Mouse (Mus musculus) liver, embryonic 11.5 days (tissue): ENCODE measurements at regions not wholly inside any gene's neighbourhood (a gene's known extent, or its start where the extent isn't known, plus 50 kb on each side); places are given as distances from the start of the nearest gene placed in this dataset.

Experiments used
- ATAC-seq: fragments of 200-750 bp; cut with Nextera tagmentation; replicated peaks from 2 replicates; pipeline ENCODE4 v1.8.0; 2017; ENCODE audit warnings: moderate number of reproducible peaks, mild to moderate bottlenecking, moderate TSS enrichment, moderate library complexity; ENCODE audit not compliant: low FRiP score
- DNase-seq: peaks from one replicate; pipeline ENCODE4 v3.0.0-alpha.2; 2017; ENCODE audit warnings: low spot score
- H3K27ac ChIP-seq: fragments of 300-500 bp; sonication (generic); 2 replicates; pipeline ENCODE4 v1.5.1; 2014; ENCODE audit warnings: mild to moderate bottlenecking, low read depth, low read length, control low read depth
- H3K27me3 ChIP-seq: fragments of 300-500 bp; sonication (generic); replicated peaks from 2 replicates; pipeline ENCODE4 v1.6.1; 2014; ENCODE audit warnings: low read length, mixed read lengths; ENCODE audit not compliant: control insufficient read depth, insufficient read depth
- H3K36me3 ChIP-seq: fragments of 300-500 bp; sonication (generic); 2 replicates; pipeline ENCODE4 v1.6.1; 2014; ENCODE audit warnings: mild to moderate bottlenecking, low read length, moderate library complexity, mixed read lengths; ENCODE audit not compliant: control insufficient read depth, insufficient read depth
- H3K4me1 ChIP-seq: fragments of 300-500 bp; sonication (generic); replicated peaks from 2 replicates; pipeline ENCODE4 v1.6.1; 2014; ENCODE audit warnings: low read length, mixed read lengths; ENCODE audit not compliant: control insufficient read depth, insufficient read depth
- H3K4me2 ChIP-seq: fragments of 300-500 bp; sonication (generic); 2 replicates; pipeline ENCODE4 v1.6.1; 2014; ENCODE audit warnings: mild to moderate bottlenecking, control low read depth, moderate library complexity
- H3K4me3 ChIP-seq: fragments of 300-500 bp; sonication (generic); 2 replicates; pipeline ENCODE4 v1.5.1; 2014; ENCODE audit warnings: low read depth, low read length, control low read depth
- H3K9ac ChIP-seq: fragments of 300-500 bp; sonication (generic); 2 replicates; pipeline ENCODE4 v1.6.1; 2014; ENCODE audit warnings: low read depth, low read length, control low read depth
- H3K9me3 ChIP-seq: fragments of 300-500 bp; sonication (generic); 2 replicates; pipeline ENCODE4 v1.6.1; 2016; ENCODE audit warnings: low read length, inconsistent platforms, mixed read lengths; ENCODE audit not compliant: control insufficient read depth
- WGBS: fragments of 180-500 bp; shearing (Covaris S2); extraction: QIAGEN DNeasy Blood & Tissue Kit; methylation state at CpG from one replicate; pipeline ENCODE4 v1.1.7; 2014; 5-methylcytosine and 5-hydroxymethylcytosine counted together

DNA sequence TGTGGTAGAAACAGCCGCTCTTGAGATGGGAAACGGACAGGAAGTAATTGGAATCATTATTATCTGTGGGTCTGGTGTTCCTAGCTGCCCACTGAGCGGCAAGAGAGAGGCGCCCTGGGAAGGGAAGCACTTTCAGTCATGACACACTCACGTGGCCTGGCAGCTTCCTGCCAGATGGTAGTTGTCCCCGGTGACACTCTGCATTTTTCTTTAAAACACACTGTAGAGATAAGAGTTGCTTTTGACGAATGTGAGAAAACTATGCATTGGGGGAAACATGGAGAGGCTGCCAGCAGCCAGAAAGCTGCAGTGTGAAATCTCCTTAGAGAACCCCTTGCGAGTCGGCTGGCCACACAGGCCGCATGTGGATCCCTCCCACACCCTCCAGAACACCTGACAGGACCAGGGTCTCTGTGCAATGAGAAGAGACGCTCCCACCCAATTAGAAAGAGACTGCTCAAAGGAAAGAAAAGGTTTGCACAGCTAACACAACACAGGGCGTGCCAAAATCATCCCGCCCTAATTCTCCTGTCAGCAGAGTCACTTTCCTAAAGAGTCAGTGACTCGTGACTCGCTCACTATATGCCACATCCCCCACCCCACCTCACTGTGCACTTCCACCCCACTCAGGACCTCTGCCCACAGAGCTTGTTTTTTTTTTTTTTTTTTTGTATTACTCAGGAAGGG is 194.0 kb upstream of the Map3k1 start:
- ATAC-seq: peak; percentile 46; the same call in 1 of the 2 replicates
- no peak overlapping the region for H3K9ac ChIP-seq
- H3K4me2 ChIP-seq: no peak overlapping the region
- no peaks in the 10 kb centered on the region for H3K36me3 ChIP-seq
- no peaks in the 10 kb centered on the region for H3K27me3 ChIP-seq
- DNase-seq: no peak
- peaks cover 15% of the 10 kb centered on the region for H3K4me1 ChIP-seq
- WGBS: 37% methylated on average over 15 of the region's 15 CpGs
- no peak overlapping the region for H3K4me3 ChIP-seq
- no peaks in the 10 kb centered on the region for H3K9me3 ChIP-seq
- H3K27ac ChIP-seq: peak overlapping the region; percentile 50; the same call in 1 of the 2 replicates

DNA sequence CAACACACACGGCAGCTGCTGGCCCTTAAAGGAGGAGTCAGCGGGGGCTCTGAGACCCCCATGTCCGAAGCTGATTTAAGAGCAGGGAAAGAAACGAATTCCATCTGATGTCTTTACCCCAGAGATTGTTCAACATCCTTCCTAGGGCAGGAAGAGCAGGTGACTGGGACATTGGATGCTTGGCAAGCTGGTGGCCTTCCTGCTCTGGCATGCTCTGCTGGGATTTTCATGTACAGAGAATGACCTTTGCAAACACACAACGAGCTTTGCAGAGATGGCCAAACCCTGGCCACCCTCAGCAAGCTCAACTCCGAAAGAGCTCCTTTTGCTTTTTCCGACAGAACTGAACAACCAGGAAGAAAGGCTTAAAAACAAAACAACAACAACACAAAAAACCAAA is 194.7 kb upstream of the Map3k1 start:
- Histone ChIP-seq H3K4me1 (peaks cover 15% of the 10 kb centered on the region), H3K27ac (no peak overlapping the region), H3K27me3 (no peaks in the 10 kb centered on the region), H3K4me3 (no peak overlapping the region), H3K9ac (no peak overlapping the region), H3K9me3 (no peaks in the 10 kb centered on the region), H3K36me3 (no peaks in the 10 kb centered on the region), H3K4me2 (no peak overlapping the region)
- DNase-seq (no peak), ATAC-seq (no peak)
- WGBS: 81% methylated on average over 7 of the region's 7 CpGs

DNA sequence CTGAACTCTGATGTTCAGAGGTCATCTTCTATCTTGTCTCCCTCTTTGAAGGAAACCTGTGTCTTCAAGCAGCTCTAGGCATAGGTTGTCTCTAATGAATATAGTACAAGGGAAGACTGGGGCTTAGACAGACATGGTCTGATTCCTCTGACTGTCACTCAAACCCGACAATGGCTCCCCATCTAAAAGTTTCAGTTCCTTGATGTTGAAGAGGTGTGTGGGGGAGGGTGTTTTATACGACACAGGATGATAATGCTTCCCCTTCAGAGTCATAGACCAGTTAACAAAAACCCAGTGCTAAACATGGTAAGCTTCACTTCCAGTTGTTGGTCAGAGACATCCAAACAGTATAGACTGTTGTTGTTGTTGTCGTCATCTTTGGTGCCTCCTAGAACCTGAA is 195.3 kb upstream of the Map3k1 start:
- 86% methylated on average over 3 of the region's 3 CpGs for WGBS
- no peak for DNase-seq
- H3K36me3 ChIP-seq: no peaks in the 10 kb centered on the region
- H3K4me1 ChIP-seq: peaks cover 15% of the 10 kb centered on the region
- H3K4me3 ChIP-seq: no peak overlapping the region
- no peak overlapping the region for H3K4me2 ChIP-seq
- no peak overlapping the region for H3K27ac ChIP-seq
- no peak overlapping the region for H3K9ac ChIP-seq
- no peak for ATAC-seq
- no peaks in the 10 kb centered on the region for H3K27me3 ChIP-seq
- no peaks in the 10 kb centered on the region for H3K9me3 ChIP-seq

DNA sequence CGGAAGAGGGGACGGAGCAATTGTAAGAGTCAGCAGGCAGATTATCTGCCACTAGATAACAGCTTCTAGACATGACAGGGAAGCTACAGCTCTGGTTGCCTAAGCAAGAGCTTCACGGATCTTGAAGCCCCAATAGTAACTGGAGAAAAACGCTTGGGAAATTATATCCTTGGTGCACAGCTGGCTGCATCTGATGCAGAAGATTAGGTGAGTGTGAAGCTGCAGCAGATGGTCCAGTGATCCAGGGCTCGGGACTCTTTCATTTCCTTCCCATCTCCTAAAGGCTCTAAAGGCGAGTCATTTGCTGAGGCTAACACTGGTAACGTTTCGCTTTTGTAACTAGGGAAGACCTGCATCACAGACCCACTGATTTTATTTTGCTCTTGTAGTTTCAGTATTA is 196.6 kb upstream of the Map3k1 start:
- ATAC-seq: no peak
- 73% methylated on average over 8 of the region's 8 CpGs for whole genome bisulfite sequencing
- Histone ChIP-seq H3K36me3 (no peaks in the 10 kb centered on the region), H3K27ac (no peak overlapping the region), H3K9ac (no peak overlapping the region), H3K4me3 (no peak overlapping the region), H3K9me3 (no peaks in the 10 kb centered on the region), H3K4me1 (peaks cover 15% of the 10 kb centered on the region), H3K27me3 (no peaks in the 10 kb centered on the region), H3K4me2 (no peak overlapping the region)
- no peak for DNase-seq

DNA sequence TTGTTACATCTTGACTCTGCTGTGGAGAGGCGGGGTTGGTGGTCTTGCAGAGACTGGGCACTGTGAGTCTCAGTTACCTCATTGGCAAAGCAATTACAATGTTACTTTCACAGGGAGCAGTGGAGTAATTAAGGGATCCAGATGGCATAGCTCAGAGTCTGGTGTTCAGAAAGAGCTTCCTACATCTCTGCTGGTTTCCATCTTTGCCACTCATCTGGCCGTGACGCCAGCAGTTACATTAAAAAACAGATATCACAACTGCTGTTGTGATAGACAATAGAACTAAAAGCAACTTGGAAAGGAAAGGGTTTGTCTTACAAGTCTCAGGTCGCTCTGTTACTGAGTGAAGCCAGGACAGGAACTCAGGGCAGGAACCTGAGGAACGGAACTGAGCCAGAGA is 200.0 kb upstream of the Map3k1 start:
- H3K9ac ChIP-seq: no peak overlapping the region
- no peaks in the 10 kb centered on the region for H3K27me3 ChIP-seq
- H3K4me2 ChIP-seq: no peak overlapping the region
- H3K27ac ChIP-seq: no peak overlapping the region
- ATAC-seq: no peak
- no peaks in the 10 kb centered on the region for H3K9me3 ChIP-seq
- no peak overlapping the region for H3K4me3 ChIP-seq
- no peaks in the 10 kb centered on the region for H3K4me1 ChIP-seq
- 86% methylated on average over 5 of the region's 5 CpGs for WGBS
- DNase-seq: no peak
- no peaks in the 10 kb centered on the region for H3K36me3 ChIP-seq

DNA sequence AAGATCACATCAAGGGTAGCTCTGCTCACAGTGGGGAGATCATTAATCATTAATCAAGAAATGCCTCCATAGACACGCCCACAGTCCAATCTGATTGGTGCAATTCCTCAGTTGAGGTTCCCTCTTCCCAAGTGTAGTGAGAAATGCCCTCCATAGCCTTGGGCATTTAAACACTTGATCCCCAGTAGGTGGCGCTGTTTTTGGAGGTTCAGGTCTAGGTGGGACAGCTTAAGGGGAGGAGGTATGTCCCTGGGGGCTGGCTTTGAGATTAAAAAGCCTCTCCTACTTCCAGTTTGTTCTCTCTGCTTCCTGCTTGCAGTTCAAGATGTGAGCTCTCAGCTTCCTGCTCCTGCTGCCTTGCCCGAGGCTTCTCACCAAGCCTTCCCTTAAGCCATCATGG is 200.5 kb upstream of the Map3k1 start:
- H3K4me1 ChIP-seq: no peaks in the 10 kb centered on the region
- no peaks in the 10 kb centered on the region for H3K27me3 ChIP-seq
- no peak overlapping the region for H3K4me2 ChIP-seq
- WGBS: 76% methylated on average over 3 of the region's 3 CpGs
- no peaks in the 10 kb centered on the region for H3K9me3 ChIP-seq
- DNase-seq: no peak
- H3K4me3 ChIP-seq: no peak overlapping the region
- H3K27ac ChIP-seq: no peak overlapping the region
- H3K9ac ChIP-seq: no peak overlapping the region
- H3K36me3 ChIP-seq: no peaks in the 10 kb centered on the region
- ATAC-seq: no peak

DNA sequence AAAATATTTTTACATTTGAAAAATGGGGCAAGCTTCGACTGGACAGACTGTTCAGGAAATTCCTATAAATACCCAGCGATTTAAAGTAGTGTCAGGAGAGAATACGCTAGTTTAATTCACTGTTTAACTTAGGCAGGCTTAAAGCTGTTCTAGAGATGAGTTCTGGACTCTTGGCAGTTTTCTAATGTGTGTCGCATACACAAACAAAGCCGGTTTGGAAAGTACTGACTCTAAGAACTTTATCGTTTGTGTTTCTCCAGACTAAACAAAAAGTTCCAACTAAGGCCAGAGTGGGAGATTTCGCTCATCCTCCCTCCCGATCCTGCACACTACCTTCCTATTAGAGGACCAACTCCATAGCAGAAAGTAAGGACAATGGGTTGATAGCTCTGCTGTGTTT is 201.7 kb upstream of the Map3k1 start:
- Histone ChIP-seq H3K9me3 (no peaks in the 10 kb centered on the region), H3K4me1 (no peaks in the 10 kb centered on the region), H3K27ac (no peak overlapping the region), H3K27me3 (no peaks in the 10 kb centered on the region), H3K4me2 (no peak overlapping the region), H3K36me3 (no peaks in the 10 kb centered on the region), H3K4me3 (no peak overlapping the region), H3K9ac (no peak overlapping the region)
- DNase-seq (no peak), ATAC-seq (no peak)
- 75% methylated on average over 8 of the region's 8 CpGs for WGBS

DNA sequence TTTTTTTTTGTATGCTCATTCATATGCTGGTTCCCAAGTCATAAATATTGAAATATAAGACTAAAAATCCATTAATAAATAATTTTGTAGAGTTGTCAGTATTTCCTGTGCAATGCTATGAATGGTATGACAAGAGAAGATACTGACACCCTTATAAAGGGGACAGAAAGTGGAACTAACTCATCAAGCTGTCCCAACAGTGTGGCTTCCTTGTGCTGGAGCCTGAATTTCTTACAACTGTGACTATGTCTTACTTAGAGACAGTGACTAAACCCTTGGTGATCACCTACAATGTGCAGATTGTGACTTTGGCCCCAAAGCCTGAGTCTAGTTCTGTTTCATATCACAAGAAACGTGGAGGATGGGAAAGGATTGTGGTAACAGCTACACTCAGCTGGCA is 203.8 kb upstream of the Map3k1 start:
- H3K4me2 ChIP-seq: no peak overlapping the region
- DNase-seq (no peak), ATAC-seq (no peak)
- H3K27me3 ChIP-seq: no peaks in the 10 kb centered on the region
- H3K4me1 ChIP-seq: peaks cover 7% of the 10 kb centered on the region
- no peak overlapping the region for H3K9ac ChIP-seq
- H3K9me3 ChIP-seq: no peaks in the 10 kb centered on the region
- no peaks in the 10 kb centered on the region for H3K36me3 ChIP-seq
- H3K27ac ChIP-seq: no peak overlapping the region
- no peak overlapping the region for H3K4me3 ChIP-seq
- WGBS: 44% methylated on average over 1 of the region's 1 CpGs

DNA sequence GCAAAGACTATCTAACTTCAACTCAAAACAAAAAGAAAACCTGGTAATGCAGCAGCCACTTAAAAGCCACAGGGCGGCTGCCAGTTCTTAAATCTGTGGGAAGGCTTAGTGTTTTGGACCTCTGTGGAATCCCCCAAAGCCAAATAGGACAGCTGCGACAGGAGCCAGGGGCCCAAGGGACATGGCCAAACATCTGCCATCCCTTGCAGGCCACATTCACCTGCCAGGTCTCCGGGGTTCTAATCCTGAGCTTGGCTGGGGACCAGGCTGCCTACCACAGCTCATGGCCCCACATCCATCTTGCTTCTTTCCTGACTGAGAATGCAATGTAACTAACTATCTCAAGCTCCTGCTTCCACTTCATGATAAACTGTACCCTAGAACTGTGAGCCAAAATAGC is 206.3 kb upstream of the Map3k1 start:
- H3K27ac ChIP-seq: no peak overlapping the region
- H3K27me3 ChIP-seq: no peaks in the 10 kb centered on the region
- 92% methylated on average over 3 of the region's 3 CpGs for WGBS
- H3K4me2 ChIP-seq: no peak overlapping the region
- no peak overlapping the region for H3K9ac ChIP-seq
- H3K36me3 ChIP-seq: no peaks in the 10 kb centered on the region
- H3K4me3 ChIP-seq: no peak overlapping the region
- no peak for DNase-seq
- peaks cover 7% of the 10 kb centered on the region for H3K4me1 ChIP-seq
- no peak for ATAC-seq
- no peaks in the 10 kb centered on the region for H3K9me3 ChIP-seq
